Comparison of ENCODE assay signal across 22 mouse cellular contexts in the genomic region with DNA sequence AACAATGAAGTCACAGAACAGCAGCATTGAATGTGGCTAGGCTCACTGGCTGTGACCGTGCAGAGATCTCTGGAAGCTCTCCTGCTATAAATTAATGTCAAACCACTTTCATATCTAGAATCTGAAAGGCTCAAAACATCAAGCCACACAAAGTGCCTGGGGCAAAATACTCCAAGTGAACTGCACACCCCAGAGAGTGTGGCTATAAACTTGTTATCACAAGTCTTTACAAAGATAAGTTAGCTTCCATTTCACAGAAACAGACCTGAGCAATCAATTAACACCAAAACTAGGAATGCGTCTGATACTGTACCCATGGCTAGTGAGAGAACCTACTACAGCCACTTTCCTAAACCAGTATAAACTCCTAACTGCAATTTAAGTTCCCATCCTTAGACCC. TPM values are rescaled to one million over a fixed set of nuclear protein-coding genes. Genes with fewer than 3 reads are reported as not detected.
DNase-seq lines count a peak whose midpoint lies in the region; ATAC-seq and TF ChIP-seq lines count a peak whose summit lies in the region.
"Had no signal": no experiment of that assay in that cellular context is flagged by ENCODE, and none has a peak within 500 bp of the region (broad histone marks: within the 10 kb centered on the region; RNA-seq: fewer than 3 reads in every experiment).

No protein-coding gene starts in this region.

- 28% methylated on average over 2 of the region's 2 CpGs for WGBS in heart, embryonic 15.5 days
- 31% methylated on average over 2 of the region's 2 CpGs for WGBS in heart, embryonic 12.5 days
- 33% methylated on average over 2 of the region's 2 CpGs for WGBS in liver, embryonic 12.5 days (ENCODE audit: insufficient replicate concordance)
- WGBS in lung, postnatal 0 days: 57% methylated on average over 2 of the region's 2 CpGs

- H3K4me2 ChIP-seq in heart, embryonic 15.5 days: no peak overlapping the region
- H3K4me2 ChIP-seq in heart, embryonic 12.5 days: no peak overlapping the region
- peak overlapping the region; percentile 47 for H3K4me2 ChIP-seq in liver, embryonic 12.5 days
- no peak overlapping the region for H3K4me2 ChIP-seq in lung, postnatal 0 days (replicated peaks; ENCODE audit: low read depth, low read length)
- H3K4me2 ChIP-seq: embryonic facial prominence, embryonic 15.5 days; forebrain, embryonic 12.5 days; limb, embryonic 13.5 days; lung, embryonic 15.5 days; midbrain, embryonic 12.5 days; neural tube, embryonic 13.5 days had no signal

- TF ChIP-seq CTCF in lung, postnatal 0 days (IDR thresholded peaks at IDR 0.05): no peak

- H3K27ac ChIP-seq in heart, embryonic 15.5 days: peak overlapping the region; percentile 27; the same call in 1 of the 2 replicates
- no peak overlapping the region for H3K27ac ChIP-seq in heart, embryonic 12.5 days (ENCODE audit: poor library complexity, severe bottlenecking)
- peak overlapping the region; percentile 80 for H3K27ac ChIP-seq in liver, embryonic 12.5 days
- H3K27ac ChIP-seq in lung, postnatal 0 days (ENCODE audit: low read length): no peak overlapping the region
- H3K27ac ChIP-seq: embryonic facial prominence, embryonic 15.5 days; forebrain, embryonic 12.5 days; limb, embryonic 13.5 days; lung, embryonic 15.5 days; macrophage; midbrain, embryonic 12.5 days; neural tube, embryonic 13.5 days had no signal

- no peaks in the 10 kb centered on the region for H3K36me3 ChIP-seq in heart, embryonic 15.5 days
- no peaks in the 10 kb centered on the region for H3K36me3 ChIP-seq in heart, embryonic 12.5 days
- no peaks in the 10 kb centered on the region for H3K36me3 ChIP-seq in liver, embryonic 12.5 days
- no peaks in the 10 kb centered on the region for H3K36me3 ChIP-seq in lung, postnatal 0 days (ENCODE audit: insufficient read depth, low read length)
- H3K36me3 ChIP-seq: embryonic facial prominence, embryonic 15.5 days; forebrain, embryonic 12.5 days; limb, embryonic 13.5 days; lung, embryonic 15.5 days; midbrain, embryonic 12.5 days; neural tube, embryonic 13.5 days had no signal

- ATAC-seq in heart, embryonic 15.5 days (replicated peaks; ENCODE audit: insufficient number of reproducible peaks, insufficient read depth, low FRiP score, low read depth): no peak
- no peak for ATAC-seq in heart, embryonic 12.5 days (ENCODE audit: insufficient number of reproducible peaks, low FRiP score)
- peak; percentile 37; the same call in 1 of the 2 replicates for ATAC-seq in common myeloid progenitor, adult 5-6 weeks (replicated peaks; ENCODE audit: low read depth, poor library complexity, severe bottlenecking)
- peak; percentile 75 for ATAC-seq in liver, embryonic 12.5 days
- ATAC-seq in megakaryocyte-erythroid progenitor cell, adult 5-6 weeks (replicated peaks; ENCODE audit: low FRiP score, low TSS enrichment, poor library complexity, severe bottlenecking): peak; percentile 33; the same call in 1 of the 2 replicates
- ATAC-seq in lung, postnatal 0 days: no peak

- DNase-seq in lung, postnatal 0 days (ENCODE audit: low spot score): no peak
- no peak for DNase-seq in spleen, postnatal 10 days (ENCODE audit: low spot score in 2 of 2)
- DNase-seq: adrenal gland, postnatal 25 days; B cell, adult 2 months; cerebellum, adult 11 months; cerebellum, postnatal 10 days; gastrocnemius, postnatal 10 days; heart, adult 18-20 months; kidney, adult 11 months; thymus, postnatal 4 days had no signal

- peaks cover 39% of the 10 kb centered on the region for H3K4me1 ChIP-seq in heart, embryonic 15.5 days (replicated peaks)
- peaks cover 42% of the 10 kb centered on the region for H3K4me1 ChIP-seq in heart, embryonic 12.5 days (replicated peaks)
- H3K4me1 ChIP-seq in liver, embryonic 12.5 days: peaks cover 80% of the 10 kb centered on the region
- H3K4me1 ChIP-seq in lung, postnatal 0 days (ENCODE audit: insufficient read depth, low read depth, low read length): peaks cover 22% of the 10 kb centered on the region; the same call in 1 of the 2 replicates

- no peak for TF ChIP-seq EP300 in lung, postnatal 0 days (IDR thresholded peaks at IDR 0.05)

- H3K4me3 ChIP-seq in heart, embryonic 15.5 days: no peak overlapping the region
- H3K4me3 ChIP-seq in heart, embryonic 12.5 days: no peak overlapping the region
- H3K4me3 ChIP-seq in liver, embryonic 12.5 days: no peak overlapping the region
- H3K4me3 ChIP-seq in lung, postnatal 0 days (ENCODE audit: low read depth, low read length): no peak overlapping the region
- H3K4me3 ChIP-seq: embryonic facial prominence, embryonic 15.5 days; forebrain, embryonic 12.5 days; limb, embryonic 13.5 days; lung, embryonic 15.5 days; midbrain, embryonic 12.5 days; neural tube, embryonic 13.5 days had no signal

- H3K27me3 ChIP-seq in heart, embryonic 15.5 days: no peaks in the 10 kb centered on the region
- no peaks in the 10 kb centered on the region for H3K27me3 ChIP-seq in heart, embryonic 12.5 days (replicated peaks)
- H3K27me3 ChIP-seq in liver, embryonic 12.5 days (replicated peaks): no peaks in the 10 kb centered on the region
- no peaks in the 10 kb centered on the region for H3K27me3 ChIP-seq in lung, postnatal 0 days (replicated peaks; ENCODE audit: insufficient read depth, low read length)
- H3K27me3 ChIP-seq: embryonic facial prominence, embryonic 15.5 days; forebrain, embryonic 12.5 days; limb, embryonic 13.5 days; lung, embryonic 15.5 days; midbrain, embryonic 12.5 days; neural tube, embryonic 13.5 days had no signal

- H3K9me3 ChIP-seq in heart, embryonic 15.5 days (replicated peaks): no peaks in the 10 kb centered on the region
- no peaks in the 10 kb centered on the region for H3K9me3 ChIP-seq in heart, embryonic 12.5 days (replicated peaks)
- no peaks in the 10 kb centered on the region for H3K9me3 ChIP-seq in liver, embryonic 12.5 days (replicated peaks)
- no peaks in the 10 kb centered on the region for H3K9me3 ChIP-seq in lung, postnatal 0 days (ENCODE audit: low read length)
- H3K9me3 ChIP-seq: embryonic facial prominence, embryonic 15.5 days; forebrain, embryonic 12.5 days; limb, embryonic 13.5 days; lung, embryonic 15.5 days; midbrain, embryonic 12.5 days; neural tube, embryonic 13.5 days had no signal

- H3K9ac ChIP-seq in heart, embryonic 15.5 days: no peak overlapping the region
- H3K9ac ChIP-seq in heart, embryonic 12.5 days: no peak overlapping the region
- H3K9ac ChIP-seq in liver, embryonic 12.5 days: 0 out of 2 replicates have a peak overlapping the region, but pooled peaks have one; percentile 31
- no peak overlapping the region for H3K9ac ChIP-seq in lung, postnatal 0 days (replicated peaks; ENCODE audit: low read depth)
- H3K9ac ChIP-seq: embryonic facial prominence, embryonic 15.5 days; forebrain, embryonic 12.5 days; limb, embryonic 13.5 days; lung, embryonic 15.5 days; midbrain, embryonic 12.5 days; neural tube, embryonic 13.5 days had no signal

RNA-seq across cellular contexts. Expression of gene Jak1, which starts 17.7 kb away (rescaled TPM):
- polyA plus RNA-seq in heart, embryonic 15.5 days (2015; fragmentation: Nextera tagmentation; extraction: Ambion mirVana): 53.2 and 61.4 TPM in 2 replicates
- 69.1 and 77.0 TPM in 2 replicates for polyA plus RNA-seq in heart, embryonic 12.5 days (2016; fragmentation: Nextera tagmentation; extraction: Ambion mirVana)
- 93.4 and 111 TPM in 2 replicates for total RNA-seq in common myeloid progenitor, adult 5-6 weeks (2017)
- polyA plus RNA-seq in liver, embryonic 12.5 days (2016; fragmentation: Nextera tagmentation; extraction: Ambion mirVana): 59.7 and 61.2 TPM in 2 replicates
- total RNA-seq in megakaryocyte-erythroid progenitor cell, adult 5-6 weeks (2014; fragmentation: Nextera tagmentation): 82.6 and 108 TPM in 2 replicates
- total RNA-seq in megakaryocyte-erythroid progenitor cell, adult 5-6 weeks (2017): 84.7 and 85.5 TPM in 2 replicates
- polyA plus RNA-seq in lung, postnatal 0 days (2015; fragmentation: Nextera tagmentation; extraction: Ambion mirVana): 80.0 and 86.3 TPM in 2 replicates

Comparison
In these comparisons a context has a peak if more than half of its experiments do, and no peak if none do; other contexts are left out.
1. H3K27ac ChIP-seq: peak in heart, embryonic 15.5 days (single experiment) and liver, embryonic 12.5 days (single experiment); none in heart, embryonic 12.5 days (single experiment) and lung, postnatal 0 days (single experiment).
2. ATAC-seq: peak in common myeloid progenitor, adult 5-6 weeks (single experiment), liver, embryonic 12.5 days (single experiment) and megakaryocyte-erythroid progenitor cell, adult 5-6 weeks (single experiment); none in heart, embryonic 15.5 days (single experiment), heart, embryonic 12.5 days (single experiment) and lung, postnatal 0 days (single experiment).